Mouse (Mus musculus) 3134 (cell line): Measurements from ENCODE around the gene Smad5.

Experiments
- DNase-seq: peaks from one replicate; pipeline ENCODE4 v3.0.0-alpha.2; 2011; ENCODE audit warnings: low spot score; ENCODE audit not compliant: insufficient read length; ENCODE audit errors: extremely low read depth

The Smad5 gene

DNA sequence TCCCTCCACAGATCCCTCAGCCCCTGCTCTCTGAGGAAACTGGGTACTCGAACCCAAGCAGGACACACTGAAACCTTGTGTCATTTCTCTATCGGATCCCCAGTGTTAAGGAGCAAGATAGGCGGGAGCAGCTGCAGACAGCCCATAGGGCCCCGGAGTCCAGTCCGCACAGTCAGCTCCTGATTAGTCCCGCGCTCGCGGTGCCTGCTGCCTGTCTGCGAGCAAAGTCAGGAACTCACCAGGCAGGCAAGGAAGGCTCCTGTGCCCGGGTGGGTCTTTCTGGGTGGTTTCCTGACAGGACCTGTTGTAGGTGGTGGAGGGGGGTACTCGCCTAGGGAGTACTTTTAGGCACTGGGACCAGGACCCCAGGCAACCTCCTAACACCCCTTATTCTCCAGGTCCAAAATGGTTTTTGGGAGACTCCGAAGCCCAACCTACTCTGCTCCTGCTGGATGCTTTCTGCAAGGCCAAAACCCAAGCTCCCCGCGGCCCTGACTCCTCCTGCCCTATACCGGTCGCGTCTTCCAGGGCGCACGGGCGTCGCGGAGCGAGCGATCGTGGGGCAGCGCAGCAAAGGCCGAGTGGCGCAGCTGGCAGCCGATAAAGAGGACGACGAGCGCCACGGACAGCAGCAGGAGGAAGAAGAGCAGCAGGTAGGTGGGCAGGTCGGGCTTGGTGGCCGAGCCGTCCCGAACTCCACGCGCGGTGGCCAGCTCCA, 49.8 kb downstream of the Smad5 start:
- DNase-seq: no peak

DNA sequence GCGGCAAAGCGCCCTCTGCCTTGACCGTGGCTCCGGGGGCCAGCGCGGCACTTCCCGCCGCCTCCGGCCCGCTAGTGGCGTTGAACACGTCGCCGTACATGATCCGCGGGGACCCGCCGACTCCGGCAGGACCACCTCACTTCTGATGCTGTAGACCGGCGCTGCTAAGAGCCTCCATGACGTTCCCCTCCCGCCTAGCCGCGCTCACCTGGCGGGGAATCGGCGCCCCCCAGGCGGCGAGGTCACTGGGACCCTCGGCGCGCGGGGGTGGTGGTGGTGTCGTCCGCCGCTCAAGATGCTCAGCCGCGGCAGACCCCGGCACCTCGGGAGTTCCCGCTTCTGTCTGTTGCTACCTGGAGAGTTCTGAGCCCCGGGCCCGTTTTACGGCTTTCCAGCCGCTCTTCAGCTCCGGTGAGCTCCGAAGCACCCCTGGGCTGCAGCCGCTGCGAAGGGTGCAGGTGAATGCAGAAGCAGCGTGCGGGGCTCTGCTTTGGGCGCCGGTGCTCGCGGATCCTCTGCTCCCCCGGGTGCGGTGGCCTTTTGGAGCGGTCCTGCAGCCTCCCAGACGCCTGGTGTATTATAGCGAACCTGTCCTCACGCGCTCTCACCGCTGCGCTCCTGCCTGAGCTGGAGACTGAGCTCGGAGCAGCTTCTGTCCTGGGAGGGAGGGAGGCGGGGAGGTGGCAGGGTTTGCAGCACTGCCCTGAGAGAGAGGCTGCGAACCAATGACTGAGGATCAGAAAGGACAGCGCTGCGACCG, 50.6 kb downstream of the Smad5 start, which contains the start of gene Gm45623:
Gm45623 (minus strand) TSS at position 636 of the 760 bp plus-strand sequence.
- no peak for DNase-seq

DNA sequence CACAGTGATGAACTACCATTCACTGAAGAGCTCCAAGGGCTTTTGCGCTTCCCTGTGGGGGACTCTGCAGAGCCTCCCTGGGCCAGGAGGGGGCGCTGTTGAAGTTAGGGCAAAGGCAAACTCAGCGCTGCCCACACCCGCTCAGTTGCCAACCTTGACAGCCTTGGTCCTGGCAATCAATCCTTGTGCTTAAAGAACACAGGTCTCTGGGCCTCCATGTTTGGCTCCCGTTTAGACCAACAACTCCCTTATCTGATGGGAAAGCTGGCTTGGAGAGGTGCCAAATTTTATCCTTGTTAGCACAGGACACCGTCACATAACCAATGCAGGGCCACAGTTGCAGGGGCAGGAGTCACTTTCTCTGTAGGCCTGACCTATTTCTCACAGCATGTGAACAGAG, 53.1 kb downstream of the Smad5 start:
- DNase-seq: no peak

DNA sequence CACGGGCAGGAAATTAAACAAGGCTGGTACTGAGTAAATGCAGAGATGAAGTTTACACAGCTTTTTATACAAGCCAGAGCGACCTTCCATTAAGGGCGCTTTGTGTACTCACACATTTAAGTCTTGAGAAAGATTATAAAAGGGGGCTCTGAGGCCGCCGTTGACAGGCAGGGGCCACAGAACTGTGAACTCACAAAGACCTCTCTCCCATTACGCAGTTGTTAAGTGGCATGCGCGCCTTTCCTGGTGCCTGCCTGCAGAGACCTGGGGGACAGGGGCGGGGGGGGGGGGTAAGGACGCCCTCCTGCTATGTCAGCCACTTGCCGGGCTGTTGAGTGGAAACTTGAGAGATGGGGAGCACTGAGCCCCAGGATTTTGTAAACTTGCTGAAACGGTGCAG, 54.4 kb downstream of the Smad5 start:
- no peak for DNase-seq

DNA sequence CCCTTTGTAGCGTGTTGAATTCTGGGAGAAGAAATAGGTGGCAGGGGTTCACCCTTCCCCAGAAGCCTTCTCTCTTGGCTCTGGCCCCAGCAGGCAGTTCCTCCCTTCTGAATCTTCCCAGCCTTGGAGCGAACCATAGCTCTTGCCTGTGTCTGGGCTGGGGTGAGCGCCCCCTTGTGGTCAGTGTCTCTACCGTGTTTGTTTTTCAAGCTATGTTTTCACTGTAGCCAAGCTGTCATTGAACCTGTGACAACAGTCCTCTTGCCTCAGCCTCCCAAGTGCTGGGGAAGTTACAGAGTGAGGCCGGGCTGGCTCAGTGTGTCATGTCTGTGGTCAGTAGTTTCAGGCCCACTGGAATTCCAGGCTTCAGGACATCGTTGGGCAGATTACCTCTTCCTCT, 55.7 kb downstream of the Smad5 start:
- DNase-seq: peak; percentile 61

DNA sequence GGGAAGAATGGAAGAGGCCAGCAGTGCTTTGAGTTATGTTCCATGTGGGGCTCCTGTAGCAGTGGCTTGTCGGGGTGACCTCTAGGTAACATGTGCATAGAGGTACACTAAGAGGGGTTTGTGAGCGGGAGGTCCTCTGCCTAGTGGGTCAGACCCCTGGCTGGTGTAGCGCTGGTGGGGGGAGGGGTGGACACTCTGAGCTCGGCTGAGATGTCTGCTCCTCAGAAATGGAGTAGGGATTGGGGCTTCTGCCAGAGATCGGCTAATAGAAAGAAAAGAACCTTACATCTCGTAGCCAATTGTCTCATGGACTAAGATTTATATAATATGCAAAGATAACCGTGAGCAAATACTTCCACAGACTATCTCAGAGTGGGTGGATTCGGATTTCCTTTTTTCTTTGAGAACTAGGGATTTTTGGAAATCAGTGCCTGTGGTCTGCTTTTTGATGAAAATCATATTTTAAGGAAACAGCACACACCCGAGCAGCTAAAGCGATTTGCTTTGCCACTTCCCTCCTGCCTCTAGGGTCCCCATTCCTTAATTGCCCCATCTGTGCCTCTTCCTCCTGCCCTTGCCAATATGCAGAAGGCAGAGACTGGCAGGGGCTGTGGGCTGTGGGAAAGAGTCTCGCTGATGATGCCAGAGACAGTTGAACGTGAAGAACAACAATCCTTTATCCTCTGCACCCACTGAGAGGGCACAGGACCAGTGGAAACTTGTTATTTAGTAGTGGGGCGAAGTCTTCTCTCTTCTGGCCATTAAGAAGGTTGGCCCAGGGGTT, 59.8 kb downstream of the Smad5 start:
- DNase-seq: no peak

DNA sequence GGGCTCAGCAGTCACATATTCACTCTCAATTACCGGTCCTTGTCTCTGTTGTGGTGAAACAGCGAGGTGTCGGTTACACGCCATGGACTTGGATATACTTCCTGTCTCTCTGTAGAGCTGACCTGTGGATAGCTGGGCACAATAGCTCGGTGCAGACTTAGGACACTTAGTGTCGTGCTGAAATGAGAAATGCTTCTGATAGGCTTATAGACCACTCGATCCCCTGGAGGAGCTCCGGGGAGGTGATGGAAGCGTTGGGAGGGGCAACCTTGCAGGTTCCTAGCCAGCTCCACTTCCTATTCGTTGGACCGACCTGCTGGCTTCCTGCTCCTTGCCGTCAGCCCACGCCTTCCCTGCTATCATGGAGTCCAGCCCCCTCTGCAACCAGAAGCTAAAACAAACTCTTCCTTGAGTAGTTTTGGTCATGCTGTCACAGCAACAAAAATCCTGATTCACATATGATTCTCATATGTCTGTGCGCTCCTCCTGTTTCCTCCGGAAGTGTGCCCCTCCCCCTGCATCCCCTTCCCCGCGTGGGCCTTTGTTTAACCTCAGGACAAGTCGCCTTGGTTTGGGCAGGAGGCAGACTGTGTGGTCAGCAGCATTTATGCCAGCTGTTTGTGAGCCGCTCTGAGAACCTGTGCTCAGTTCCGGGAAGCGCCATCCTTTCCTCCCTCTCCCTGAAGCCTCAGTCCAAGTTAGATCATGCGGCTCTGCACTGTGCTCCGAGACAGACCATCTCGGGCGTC, 62.6 kb downstream of the Smad5 start:
- DNase-seq: no peak

DNA sequence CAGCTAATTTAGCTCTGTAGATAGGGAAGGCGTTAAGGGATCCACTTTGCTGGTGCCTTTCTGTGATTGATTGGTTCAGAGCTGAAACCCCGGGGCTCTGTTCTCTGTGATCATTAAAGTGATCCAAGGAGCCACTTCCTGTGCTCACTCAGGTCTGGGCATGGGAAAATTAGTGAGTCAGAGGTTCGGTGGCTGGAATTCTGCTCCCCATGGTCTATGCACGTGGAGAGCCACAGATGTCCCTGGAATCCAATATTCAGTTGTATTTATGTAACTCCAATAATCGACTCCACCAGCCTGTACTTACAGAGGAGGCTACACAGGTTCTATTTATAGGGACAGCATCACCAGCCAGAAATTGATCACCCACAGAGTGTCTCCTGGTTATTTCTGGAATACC, 63.4 kb downstream of the Smad5 start:
- no peak for DNase-seq

DNA sequence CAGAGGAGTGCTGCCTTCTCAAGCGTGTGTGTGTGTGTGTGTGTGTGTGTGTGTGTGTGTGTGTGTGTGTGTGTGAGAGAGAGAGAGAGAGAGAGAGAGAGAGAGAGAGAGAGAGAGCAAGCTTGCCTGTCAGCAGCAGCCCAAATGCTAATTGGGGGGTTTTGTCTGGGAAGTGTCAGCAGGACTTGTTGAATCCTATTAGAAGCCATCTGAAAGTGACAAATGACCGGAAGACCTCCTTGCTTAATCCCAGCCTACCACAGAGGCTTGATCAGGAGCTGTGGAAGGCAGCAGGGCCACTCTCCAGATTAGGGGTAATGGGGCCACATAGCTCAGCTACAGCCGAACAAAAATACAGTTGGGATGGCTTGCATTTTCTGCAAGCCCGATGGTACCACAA, 66.6 kb downstream of the Smad5 start:
- DNase-seq: no peak

DNA sequence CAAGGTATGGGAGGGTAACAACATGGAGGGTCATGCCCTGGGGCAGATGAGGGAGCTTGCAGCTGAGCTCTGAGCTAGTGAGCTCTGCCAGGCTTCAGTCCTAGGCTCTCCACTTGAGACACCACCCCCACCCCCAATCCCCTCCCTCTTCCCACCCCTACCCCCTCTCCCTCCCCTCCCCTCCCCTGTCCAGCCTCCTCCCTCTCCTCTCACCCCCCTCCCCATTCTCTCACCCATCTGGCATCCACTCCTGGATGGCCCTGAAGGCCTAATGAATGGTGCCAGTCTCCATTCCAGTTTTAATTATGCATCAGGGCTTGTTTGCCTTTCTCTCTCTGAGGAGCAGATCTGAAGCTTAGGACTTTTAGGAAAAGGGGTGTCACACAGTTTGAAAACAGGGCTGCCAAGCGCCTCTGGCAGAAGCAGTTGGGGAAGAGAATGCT, 67.3 kb downstream of the Smad5 start:
- no peak for DNase-seq

DNA sequence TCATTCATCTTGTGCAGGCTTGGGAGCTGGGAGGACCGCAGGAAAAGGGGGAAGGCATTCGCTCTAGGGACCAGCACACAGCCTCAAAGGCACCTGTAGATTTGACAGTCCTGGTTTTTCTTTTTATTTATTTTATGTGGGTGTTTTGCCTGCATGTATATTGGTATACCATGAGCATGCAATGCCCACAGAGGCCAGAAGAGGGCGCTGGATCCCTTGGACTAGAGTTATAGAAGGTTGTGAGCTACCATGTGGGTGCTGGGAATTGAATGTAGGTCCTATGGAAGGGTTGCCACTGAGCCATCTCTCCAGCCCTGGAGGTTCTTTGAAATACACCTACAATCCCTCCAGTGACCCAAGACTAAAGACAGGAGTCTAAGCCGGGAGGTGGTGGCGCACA, 68.0 kb downstream of the Smad5 start:
- no peak for DNase-seq

DNA sequence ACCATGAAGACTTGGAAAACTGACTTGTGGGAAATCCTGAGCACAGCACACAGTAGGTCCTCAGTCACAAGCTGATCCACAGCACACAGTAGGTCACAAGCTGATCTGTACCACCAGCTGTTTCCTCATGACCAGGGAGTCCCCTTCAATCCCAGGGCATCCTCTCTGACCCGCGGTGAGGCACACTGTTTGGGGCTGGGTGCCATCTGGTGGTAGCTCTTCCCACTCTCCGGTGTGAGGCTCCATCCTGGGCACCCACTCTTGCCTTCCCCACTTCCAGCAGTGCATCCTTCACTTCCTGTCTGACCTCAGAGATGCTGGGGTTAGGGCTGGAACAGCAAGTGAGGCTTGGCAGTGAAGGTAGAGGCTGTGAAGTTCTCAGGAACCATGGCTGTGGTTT, 69.8 kb downstream of the Smad5 start:
- no peak for DNase-seq

DNA sequence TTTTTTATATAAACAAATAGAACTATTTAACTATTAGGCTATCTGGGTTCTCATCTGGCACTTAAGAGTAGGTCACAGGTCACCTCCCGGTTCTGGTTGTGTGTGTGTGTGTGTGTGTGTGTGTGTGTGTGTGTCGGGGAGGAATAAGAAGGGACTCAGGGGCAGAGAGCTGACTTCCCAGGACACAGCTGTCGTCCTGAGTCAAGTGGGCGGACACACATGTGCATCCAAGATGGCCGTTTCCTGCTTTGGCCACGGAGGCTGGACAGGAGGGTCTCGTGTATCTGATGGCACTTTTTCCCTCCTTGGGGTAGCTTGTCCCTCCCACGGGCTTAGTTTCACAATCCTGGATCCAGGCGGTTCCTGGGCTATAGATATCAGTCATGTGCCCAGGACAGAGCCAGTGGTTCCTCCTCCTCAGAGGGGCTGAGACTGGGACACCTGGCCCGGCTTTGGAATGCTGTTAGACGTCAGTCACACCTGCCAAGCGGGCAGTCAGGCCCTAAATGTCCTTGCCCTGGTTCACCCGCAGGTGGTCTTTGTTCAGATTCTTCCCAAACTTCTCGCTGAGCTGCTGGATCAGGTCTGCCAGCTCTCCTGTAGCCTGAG, 70.6 kb downstream of the Smad5 start:
- DNase-seq: no peak

DNA sequence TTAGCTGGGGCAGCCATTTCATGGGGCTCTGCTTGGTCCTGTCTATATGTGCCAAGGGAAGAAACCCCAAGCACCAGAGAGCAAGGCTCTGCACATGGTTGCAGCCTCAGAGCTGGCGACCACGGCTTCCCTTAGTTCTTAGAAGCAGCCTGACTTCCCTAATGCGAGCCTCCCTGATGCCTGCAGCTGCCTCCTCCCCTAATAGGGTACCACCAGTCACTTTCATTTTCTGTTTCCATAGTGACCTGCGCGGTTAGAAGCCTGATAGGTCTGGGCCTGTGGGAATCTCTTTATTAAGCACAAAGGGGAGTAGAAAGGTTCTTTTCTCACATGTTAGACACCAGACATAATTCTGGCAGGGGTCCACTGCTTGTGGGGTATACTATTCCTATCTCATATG, 71.5 kb downstream of the Smad5 start:
- DNase-seq: no peak

DNA sequence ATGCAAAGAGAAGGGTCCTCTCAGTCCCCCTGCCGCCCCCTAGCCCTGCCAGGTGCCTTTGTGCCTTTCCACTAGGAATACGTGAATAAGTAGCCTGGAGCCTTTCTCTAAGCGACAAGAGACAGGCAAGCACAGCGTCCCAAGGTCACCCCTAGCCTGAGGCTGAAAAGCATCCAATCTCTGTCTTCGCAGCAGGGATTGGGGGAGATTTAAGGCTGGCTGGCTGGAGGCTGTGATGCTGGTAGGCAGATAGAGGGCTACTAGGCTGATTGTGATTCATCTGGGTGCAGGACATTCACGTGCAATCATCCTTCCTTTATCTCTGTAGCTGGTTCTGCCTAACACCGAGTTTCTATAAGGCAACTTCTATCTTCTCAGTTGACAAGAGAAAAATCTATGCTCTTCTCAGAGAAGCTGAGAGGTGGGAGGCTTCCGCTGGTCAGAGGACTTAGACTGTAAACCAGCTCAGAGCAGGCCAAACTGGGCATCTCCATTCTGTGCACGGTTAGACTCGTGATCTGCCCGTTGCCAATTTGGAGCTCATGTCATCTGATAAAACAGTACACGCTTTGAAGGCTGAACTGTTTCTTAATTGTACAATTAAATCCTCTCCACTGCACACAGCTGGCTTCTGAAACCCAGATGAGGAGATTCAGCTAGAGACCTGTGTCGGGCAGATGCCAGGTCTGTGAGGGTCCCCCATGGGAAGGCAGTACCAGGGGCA, 78.1 kb downstream of the Smad5 start:
- DNase-seq: no peak

DNA sequence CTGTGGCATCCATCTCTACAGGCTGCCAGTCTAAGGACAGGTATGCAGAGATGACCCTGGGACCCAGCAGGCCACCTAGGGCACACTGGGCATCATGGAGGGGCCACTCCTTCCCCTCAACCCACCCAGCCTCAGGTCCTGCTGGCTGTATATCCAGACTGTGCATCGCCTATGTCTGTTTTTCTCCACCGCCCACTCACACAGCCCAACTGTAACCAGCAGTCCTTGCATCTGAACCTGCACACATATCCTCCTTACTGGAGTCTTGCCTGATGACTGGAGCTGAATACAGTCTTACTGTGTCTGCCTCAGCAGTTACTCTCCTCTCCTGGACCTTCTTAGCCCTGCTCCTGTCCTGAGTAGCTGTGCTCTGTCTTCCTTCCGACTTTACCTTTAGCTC, 78.9 kb downstream of the Smad5 start:
- no peak for DNase-seq

DNA sequence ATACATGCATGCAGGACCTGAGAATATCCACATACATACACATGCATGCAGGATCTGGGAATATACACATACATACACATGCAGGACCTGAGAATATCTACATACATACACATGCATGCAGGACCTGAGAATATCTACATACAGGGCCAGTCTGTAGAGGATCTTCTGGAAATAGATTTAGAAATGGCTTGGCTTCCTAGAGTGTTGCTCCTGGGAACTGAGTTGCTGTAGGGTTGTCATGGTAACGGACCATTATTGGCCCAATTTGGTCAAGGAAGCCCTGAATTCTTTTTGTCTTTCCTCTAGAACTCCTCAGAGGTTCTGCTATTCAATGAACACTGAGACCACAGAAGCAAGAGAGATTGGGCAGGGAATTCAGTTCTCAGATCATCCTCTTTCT, 79.8 kb downstream of the Smad5 start:
- no peak for DNase-seq

DNA sequence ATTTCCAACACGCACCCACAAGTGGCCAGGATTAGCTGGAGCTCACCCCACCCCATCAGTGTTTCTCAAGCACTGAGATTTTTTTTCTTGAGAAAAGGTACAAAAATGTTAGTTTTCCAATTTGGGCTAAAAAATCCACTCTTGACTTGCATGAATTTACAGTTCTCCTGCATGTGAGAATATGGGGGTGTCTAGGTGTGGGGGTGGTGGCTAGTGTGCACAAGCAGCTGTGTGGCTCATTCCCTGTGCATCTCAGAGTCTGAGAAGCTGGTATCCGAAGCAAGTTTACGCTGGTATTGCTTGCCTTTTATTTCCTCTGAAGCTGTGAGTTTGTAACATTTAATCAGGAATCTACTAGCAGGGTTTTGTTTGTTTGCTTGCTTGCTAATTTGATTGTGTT, 87.9 kb downstream of the Smad5 start:
- DNase-seq: no peak
